Mouse (Mus musculus) ES-Bruce4 (cell line): ENCODE data around the gene Hinfp. TPM values are rescaled to one million over a fixed set of nuclear protein-coding genes. Genes with fewer than 3 reads are reported as not detected.

Source experiments
- H3K27ac ChIP-seq: 2 replicates; pipeline ENCODE4 v1.5.1; 2012; ENCODE audit warnings: low read length, inconsistent platforms; ENCODE audit not compliant: insufficient read depth
- H3K27me3 ChIP-seq: 2 replicates; pipeline ENCODE4 v1.6.1; 2012; ENCODE audit warnings: mild to moderate bottlenecking, low read length, inconsistent platforms; ENCODE audit not compliant: control insufficient read depth, poor library complexity, insufficient read depth, severe bottlenecking
- H3K36me3 ChIP-seq: 2 replicates; pipeline ENCODE4 v1.6.1; 2012; ENCODE audit warnings: inconsistent platforms, mild to moderate bottlenecking, low read length, moderate library complexity; ENCODE audit not compliant: control insufficient read depth, poor library complexity, insufficient read depth, severe bottlenecking
- H3K4me1 ChIP-seq: one replicate; pipeline ENCODE4 v1.8.1; 2011; ENCODE audit warnings: low read length; ENCODE audit not compliant: control insufficient read depth, insufficient read depth
- H3K4me3 ChIP-seq: 2 replicates; pipeline ENCODE4 v1.5.1; 2011; ENCODE audit warnings: low read depth, mild to moderate bottlenecking, low read length
- H3K9ac ChIP-seq: 2 replicates; pipeline ENCODE4 v1.6.1; 2012; ENCODE audit warnings: low read depth, mild to moderate bottlenecking, inconsistent platforms; ENCODE audit not compliant: poor library complexity, severe bottlenecking
- H3K9me3 ChIP-seq: replicated peaks from 2 replicates; pipeline ENCODE4 v1.6.1; 2012; ENCODE audit warnings: mild to moderate bottlenecking, low read length, inconsistent platforms; ENCODE audit not compliant: control insufficient read depth, poor library complexity, insufficient read depth, severe bottlenecking
- CTCF ChIP-seq: IDR thresholded peaks from one replicate; pipeline ENCODE4 v1.8.1; 2011; ENCODE audit warnings: low read depth, low read length
- EP300 ChIP-seq: IDR thresholded peaks from 2 replicates; pipeline ENCODE4 v1.6.1; 2011; ENCODE audit warnings: low read depth, low read length; ENCODE audit not compliant: insufficient read depth
- POLR2A ChIP-seq: IDR thresholded peaks from one replicate; pipeline ENCODE4 v1.8.1; 2011; ENCODE audit warnings: low read length; ENCODE audit not compliant: insufficient read depth
- polyA plus RNA-seq: library from polyadenylated mRNA; stranded (reverse); fragments of >200 nt; gene quantifications from 2 replicates; pipeline ENCODE4 v1.2.4, GENCODE M21; 2011; ENCODE audit warnings: low read depth; ENCODE audit not compliant: missing spikeins, insufficient read depth, insufficient read length

Gene Hinfp
- polyA plus RNA-seq, 1 experiment: 27.8 TPM

DNA sequence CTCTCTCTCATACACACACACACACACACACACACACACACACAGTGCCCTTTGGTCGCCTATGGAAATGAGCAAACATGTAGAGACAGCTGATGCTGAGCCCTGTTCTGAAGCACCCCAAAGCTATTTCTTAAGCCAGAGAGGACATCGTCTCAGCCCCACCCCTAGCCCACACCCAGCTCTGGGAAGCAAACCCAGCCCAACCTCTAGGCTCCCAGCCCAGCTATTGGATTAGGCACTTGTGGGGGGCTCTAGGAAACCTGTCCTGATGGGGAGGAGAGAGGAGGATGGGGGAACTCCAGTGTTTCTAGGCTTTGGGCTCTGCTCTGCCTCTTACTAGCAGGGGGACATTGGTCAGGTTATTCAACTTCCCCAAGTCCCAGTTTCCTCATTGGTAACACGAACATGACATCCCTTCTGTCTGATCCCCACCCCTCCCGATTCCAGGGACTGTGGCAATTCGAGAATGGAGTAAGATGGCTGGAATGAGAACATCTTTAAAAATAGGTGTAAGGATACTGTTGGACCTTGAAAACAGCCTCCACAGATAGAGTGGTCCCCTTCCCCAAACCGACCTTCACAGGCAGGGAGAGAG, 19.1 kb downstream of the Hinfp start:
- no peak overlapping the region for H3K9ac ChIP-seq
- TF ChIP-seq POLR2A (no peak), CTCF (no peak), EP300 (no peak)
- no peaks in the 10 kb centered on the region for H3K9me3 ChIP-seq
- no peak overlapping the region for H3K4me3 ChIP-seq
- peaks cover 3% of the 10 kb centered on the region for H3K27me3 ChIP-seq
- H3K4me1 ChIP-seq: peaks cover 1% of the 10 kb centered on the region
- no peaks in the 10 kb centered on the region for H3K36me3 ChIP-seq
- H3K27ac ChIP-seq: no peak overlapping the region

DNA sequence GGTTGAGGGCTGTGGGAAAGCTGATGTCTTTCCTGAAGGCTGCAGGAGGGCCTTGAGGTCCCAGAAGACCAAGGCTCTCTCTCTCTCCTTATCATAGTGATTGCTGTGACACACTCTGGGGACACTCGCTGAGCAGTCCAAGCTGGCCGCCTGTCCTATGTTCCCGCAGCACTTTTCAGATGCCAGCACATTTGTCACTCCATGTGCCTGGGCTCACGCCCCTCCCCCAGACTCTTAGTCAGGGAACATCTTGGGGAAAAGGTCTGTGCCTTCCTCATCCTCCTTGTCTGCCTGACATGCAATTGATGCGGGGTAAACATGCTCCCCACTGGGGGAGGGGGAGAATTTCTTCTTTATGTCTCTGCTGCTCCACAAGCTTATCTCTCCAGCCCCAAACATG, 22.3 kb downstream of the Hinfp start:
- TF ChIP-seq CTCF: no peak
- no peak for TF ChIP-seq POLR2A
- no peak for TF ChIP-seq EP300
- no peak overlapping the region for H3K27ac ChIP-seq
- H3K4me3 ChIP-seq: no peak overlapping the region
- peaks cover 3% of the 10 kb centered on the region for H3K27me3 ChIP-seq
- H3K4me1 ChIP-seq: no peaks in the 10 kb centered on the region
- H3K36me3 ChIP-seq: no peaks in the 10 kb centered on the region
- H3K9ac ChIP-seq: no peak overlapping the region
- H3K9me3 ChIP-seq: no peaks in the 10 kb centered on the region

DNA sequence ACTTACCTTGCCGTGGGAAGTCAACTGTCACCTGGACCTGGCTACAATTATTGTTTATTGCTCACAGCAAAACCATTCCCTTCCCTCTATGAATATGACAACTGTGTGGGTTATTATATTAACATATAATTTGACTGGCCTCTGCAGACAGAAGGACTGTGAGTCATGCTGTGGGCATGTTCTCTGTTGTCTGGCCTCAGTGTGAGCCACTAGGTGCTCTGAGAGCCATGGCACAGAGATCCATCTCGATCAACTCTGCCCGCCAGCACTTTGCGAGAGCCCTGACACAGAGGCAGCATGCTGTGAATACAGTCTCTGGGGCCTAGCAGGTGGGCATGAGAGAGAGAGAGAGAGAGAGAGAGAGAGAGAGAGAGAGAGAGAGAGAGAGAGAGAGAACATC, 35.5 kb downstream of the Hinfp start:
- H3K36me3 ChIP-seq: no peaks in the 10 kb centered on the region
- H3K4me3 ChIP-seq: no peak overlapping the region
- no peak for TF ChIP-seq POLR2A
- no peak for TF ChIP-seq CTCF
- TF ChIP-seq EP300: no peak
- H3K9me3 ChIP-seq: no peaks in the 10 kb centered on the region
- no peaks in the 10 kb centered on the region for H3K4me1 ChIP-seq
- H3K27ac ChIP-seq: no peak overlapping the region
- no peak overlapping the region for H3K9ac ChIP-seq
- H3K27me3 ChIP-seq: no peaks in the 10 kb centered on the region

DNA sequence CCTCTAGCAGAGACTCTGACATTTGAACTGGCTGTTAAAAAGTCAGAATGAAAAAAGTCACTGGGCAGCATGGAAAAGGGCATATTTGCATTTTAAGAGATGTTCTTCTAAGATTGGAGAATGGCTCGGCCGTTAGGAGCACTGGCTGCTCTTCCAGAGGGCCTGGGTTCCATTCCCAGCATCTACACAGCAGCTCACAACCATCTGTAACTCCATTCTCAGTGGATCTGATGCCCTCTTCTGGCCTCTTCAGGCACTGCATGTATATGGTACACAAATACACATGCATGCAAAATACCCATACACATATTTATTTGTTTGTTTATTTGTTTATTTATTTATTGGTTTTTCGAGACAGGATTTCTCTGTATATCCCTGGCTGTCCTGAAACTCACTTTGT, 36.4 kb downstream of the Hinfp start:
- Histone ChIP-seq H3K36me3 (no peaks in the 10 kb centered on the region), H3K27me3 (no peaks in the 10 kb centered on the region), H3K4me1 (no peaks in the 10 kb centered on the region), H3K9ac (no peak overlapping the region), H3K4me3 (no peak overlapping the region), H3K27ac (no peak overlapping the region), H3K9me3 (no peaks in the 10 kb centered on the region)
- TF ChIP-seq EP300 (no peak), CTCF (peak; percentile 30)

DNA sequence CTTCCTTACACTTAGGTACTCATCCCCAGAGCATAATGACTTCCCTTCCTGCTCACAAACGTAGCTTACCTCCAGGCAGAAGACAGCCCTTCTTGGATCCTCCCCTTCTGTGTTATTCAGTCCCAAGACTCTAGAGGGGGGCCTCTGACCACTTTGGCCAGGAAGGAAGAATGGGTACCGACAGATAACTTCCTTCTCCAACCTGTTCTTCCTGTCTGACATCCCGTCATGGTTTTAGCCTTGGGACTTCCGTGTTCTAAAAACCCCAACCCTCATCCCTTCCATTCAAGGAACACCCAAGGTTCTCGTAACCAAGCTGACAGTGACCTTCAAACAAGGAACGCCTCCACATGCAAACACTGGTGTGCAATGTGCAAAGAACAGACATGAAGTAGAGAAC, 37.0 kb downstream of the Hinfp start, which contains the start of gene Nlrx1:
TSS of gene Nlrx1 (minus strand) at position 168 of the 400 bp plus-strand sequence.
- H3K4me3 ChIP-seq: peak within 1 kb of the TSS; percentile 57
- H3K36me3 ChIP-seq: no peaks in the 10 kb centered on the region
- no peak within 1 kb of the TSS for H3K27ac ChIP-seq
- no peak for TF ChIP-seq EP300
- no peak for TF ChIP-seq POLR2A
- peak; percentile 8 for TF ChIP-seq CTCF
- H3K9ac ChIP-seq: peak within 1 kb of the TSS; percentile 77
- no peaks in the 10 kb centered on the region for H3K9me3 ChIP-seq
- no peaks in the 10 kb centered on the region for H3K4me1 ChIP-seq
- H3K27me3 ChIP-seq: no peaks in the 10 kb centered on the region

DNA sequence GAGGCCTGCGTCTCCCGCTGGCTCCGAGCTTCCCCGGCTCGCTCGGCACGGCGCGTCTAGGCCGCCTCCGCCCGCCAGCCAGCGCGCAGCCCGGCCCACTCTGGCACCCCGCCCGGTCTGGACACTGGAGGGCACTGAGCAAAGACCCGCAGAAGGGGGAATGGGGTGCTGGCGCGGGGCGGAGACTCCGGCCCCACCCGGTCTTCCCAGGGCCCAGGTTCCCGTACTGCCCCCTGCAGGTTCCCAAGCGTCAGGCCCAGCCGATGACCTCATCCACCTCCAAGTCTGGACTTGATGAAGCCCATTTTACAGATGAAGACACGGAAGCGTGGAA, 37.5 kb downstream of the Hinfp start:
- Histone ChIP-seq H3K27ac (no peak overlapping the region), H3K9ac (peak overlapping the region; percentile 77), H3K4me1 (no peaks in the 10 kb centered on the region), H3K9me3 (no peaks in the 10 kb centered on the region), H3K27me3 (no peaks in the 10 kb centered on the region), H3K4me3 (peak overlapping the region; percentile 57), H3K36me3 (no peaks in the 10 kb centered on the region)
- TF ChIP-seq POLR2A (no peak), CTCF (peak; percentile 64), EP300 (no peak)
